Mouse (Mus musculus) hindbrain, embryonic 11.5 days (tissue): ENCODE measurements around the gene Rasgef1b. TPM values are rescaled to one million over a fixed set of nuclear protein-coding genes. Genes with fewer than 3 reads are reported as not detected.

ENCODE experiments used
- ATAC-seq: fragments of 200-750 bp; cut with Nextera tagmentation; 2 replicates; pipeline ENCODE4 v1.8.0; 2017; ENCODE audit warnings: mild to moderate bottlenecking, moderate TSS enrichment, moderate library complexity; ENCODE audit not compliant: low FRiP score
- DNase-seq: peaks from one replicate; pipeline ENCODE4 v3.0.0-alpha.2; 2015; ENCODE audit warnings: low spot score
- H3K27ac ChIP-seq: fragments of 300-500 bp; sonication (generic); 2 replicates; pipeline ENCODE4 v1.5.1; 2014; ENCODE audit warnings: mild to moderate bottlenecking, low read depth, low read length
- H3K27me3 ChIP-seq: fragments of 300-500 bp; sonication (generic); 2 replicates; pipeline ENCODE4 v1.6.1; 2014; ENCODE audit warnings: mild to moderate bottlenecking, low read length, moderate library complexity, mixed read lengths; ENCODE audit not compliant: control insufficient read depth, insufficient read depth
- H3K36me3 ChIP-seq: fragments of 300-500 bp; sonication (generic); 2 replicates; pipeline ENCODE4 v1.6.1; 2014; ENCODE audit warnings: mild to moderate bottlenecking, low read length, moderate library complexity, mixed read lengths; ENCODE audit not compliant: control insufficient read depth, insufficient read depth
- H3K4me1 ChIP-seq: fragments of 300-500 bp; sonication (generic); replicated peaks from 2 replicates; pipeline ENCODE4 v1.6.1; 2014; ENCODE audit warnings: low read length, mixed read lengths; ENCODE audit not compliant: control insufficient read depth, insufficient read depth
- H3K4me2 ChIP-seq: fragments of 300-500 bp; sonication (generic); replicated peaks from 2 replicates; pipeline ENCODE4 v1.6.1; 2014; ENCODE audit warnings: mild to moderate bottlenecking, low read depth, low read length
- H3K4me3 ChIP-seq: fragments of 300-500 bp; sonication (generic); 2 replicates; pipeline ENCODE4 v1.5.1; 2014; ENCODE audit warnings: low read depth, low read length
- H3K9ac ChIP-seq: fragments of 300-500 bp; sonication (generic); 2 replicates; pipeline ENCODE4 v1.6.1; 2014; ENCODE audit warnings: low read depth, low read length
- H3K9me3 ChIP-seq: fragments of 300-500 bp; sonication (generic); 2 replicates; pipeline ENCODE4 v1.6.1; 2016; ENCODE audit warnings: low read length; ENCODE audit not compliant: control insufficient read depth
- WGBS: fragments of 180-500 bp; shearing (Covaris S2); extraction: QIAGEN DNeasy Blood & Tissue Kit; methylation state at CpG from one replicate; pipeline ENCODE4 v1.1.7; 2014; 5-methylcytosine and 5-hydroxymethylcytosine counted together
- polyA plus RNA-seq: library from polyadenylated mRNA; unstranded; fragments of >200 nt; fragmentation: Nextera tagmentation; extraction: Ambion mirVana; gene quantifications from 2 replicates; pipeline ENCODE4 v1.2.1, GENCODE M21; 2014

Rasgef1b gene
- polyA plus RNA-seq, 1 experiment from 2014 or later = 14.1 TPM

DNA sequence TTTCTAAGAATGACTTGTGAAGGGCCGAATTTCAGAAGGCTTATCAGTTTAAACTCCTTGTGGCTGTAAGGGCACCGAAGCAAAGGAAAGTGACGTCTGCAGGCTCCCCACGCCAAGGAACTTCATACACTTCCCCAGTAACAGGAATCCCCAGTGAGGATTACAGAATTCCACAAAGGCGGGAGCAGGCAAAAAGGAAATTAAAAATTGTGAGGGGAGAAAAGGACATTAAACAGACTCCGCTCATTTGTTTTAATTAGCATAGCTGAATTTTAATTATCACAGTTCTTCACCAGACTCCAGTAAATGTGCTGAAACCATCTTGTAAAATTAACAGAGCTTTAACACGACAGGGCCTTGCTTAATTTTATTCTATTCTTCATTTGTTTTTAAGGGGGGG is 17.2 kb upstream of the Rasgef1b start:
- no peaks in the 10 kb centered on the region for H3K36me3 ChIP-seq
- DNase-seq (no peak), ATAC-seq (no peak)
- H3K4me2 ChIP-seq = no peak overlapping the region
- H3K9ac ChIP-seq = no peak overlapping the region
- H3K27ac ChIP-seq = no peak overlapping the region
- no peaks in the 10 kb centered on the region for H3K9me3 ChIP-seq
- no peak overlapping the region for H3K4me3 ChIP-seq
- H3K27me3 ChIP-seq = no peaks in the 10 kb centered on the region
- WGBS = 80% methylated on average over 7 of the region's 7 CpGs
- no peaks in the 10 kb centered on the region; the same call in 1 of the 2 replicates for H3K4me1 ChIP-seq

GRCm38 (mm10) chr5:99742874-99743273 is 14.0 kb upstream of the Rasgef1b start:
- Histone ChIP-seq H3K9ac (no peak overlapping the region), H3K27ac (no peak overlapping the region), H3K36me3 (no peaks in the 10 kb centered on the region), H3K4me1 (no peaks in the 10 kb centered on the region; the same call in 1 of the 2 replicates), H3K27me3 (no peaks in the 10 kb centered on the region), H3K9me3 (no peaks in the 10 kb centered on the region), H3K4me3 (no peak overlapping the region), H3K4me2 (no peak overlapping the region)
- DNase-seq = no peak
- 89% methylated on average over 7 of the region's 7 CpGs for WGBS
- ATAC-seq = no peak

DNA sequence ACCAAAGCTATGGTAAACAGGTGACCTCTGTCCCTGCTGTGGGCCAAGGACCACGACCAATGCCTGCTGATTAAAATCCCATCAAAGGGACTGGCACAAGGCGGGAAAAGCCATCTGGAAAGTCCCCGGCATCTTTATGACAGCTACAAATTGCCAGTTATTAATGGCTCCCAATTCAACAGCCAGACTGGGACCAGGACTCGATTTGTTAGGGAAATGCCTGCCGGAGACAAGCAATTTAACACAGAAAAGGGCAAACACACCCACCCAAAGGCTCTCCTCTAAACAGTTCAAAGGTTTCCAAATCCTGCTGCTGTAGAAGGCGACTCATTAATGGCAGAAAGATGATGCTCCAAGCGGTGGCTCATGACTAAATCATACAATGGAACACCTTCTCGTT is 13.2 kb upstream of the Rasgef1b start:
- DNase-seq (peak; percentile 25), ATAC-seq (no peak)
- H3K4me3 ChIP-seq = no peak overlapping the region
- H3K4me1 ChIP-seq = no peaks in the 10 kb centered on the region; the same call in 1 of the 2 replicates
- WGBS = 34% methylated on average over 8 of the region's 8 CpGs
- H3K27ac ChIP-seq = no peak overlapping the region
- no peaks in the 10 kb centered on the region for H3K36me3 ChIP-seq
- H3K4me2 ChIP-seq = no peak overlapping the region
- no peak overlapping the region for H3K9ac ChIP-seq
- H3K27me3 ChIP-seq = no peaks in the 10 kb centered on the region
- no peaks in the 10 kb centered on the region for H3K9me3 ChIP-seq

DNA sequence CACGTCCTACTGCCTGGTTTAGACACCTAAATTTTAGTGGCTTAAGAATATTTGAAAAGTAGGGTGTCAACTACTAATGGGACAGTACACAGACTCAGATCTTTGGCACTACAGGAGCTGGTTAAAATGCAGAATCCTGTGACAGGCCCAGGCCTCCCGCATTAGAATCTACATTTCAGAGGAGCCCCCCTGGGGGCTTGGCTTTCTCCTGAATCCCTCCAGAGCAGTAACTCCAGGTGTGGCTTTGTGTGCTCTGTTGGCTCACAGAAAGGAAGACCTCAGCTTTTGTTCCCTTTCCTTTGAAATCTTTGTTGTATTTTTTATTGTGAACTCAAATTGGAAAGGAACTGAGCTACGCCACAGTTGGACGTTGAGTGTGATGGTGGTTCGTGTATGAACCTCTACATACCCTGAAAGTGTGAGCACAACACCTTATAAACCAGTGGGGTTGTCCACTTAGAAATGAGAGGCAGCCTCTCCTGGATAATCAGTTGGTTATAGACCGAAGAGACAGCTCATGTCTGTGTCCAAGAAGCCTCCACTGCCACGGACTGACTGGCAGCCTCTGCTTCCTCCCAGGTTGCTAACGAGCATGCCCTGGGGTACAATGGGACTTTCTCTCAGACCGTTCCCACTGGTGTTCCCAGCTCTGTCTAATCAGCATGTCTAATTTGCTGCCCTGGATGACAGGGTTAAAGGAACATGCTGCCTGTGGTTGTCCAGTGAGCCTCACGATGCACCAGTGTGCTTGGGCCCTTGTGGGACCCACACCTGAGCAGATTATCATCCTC is 9.3 kb upstream of the Rasgef1b start:
- ATAC-seq (peak; percentile 46; the same call in 1 of the 2 replicates), DNase-seq (peak; percentile 41)
- Histone ChIP-seq H3K36me3 (no peaks in the 10 kb centered on the region), H3K4me3 (no peak overlapping the region), H3K4me1 (no peaks in the 10 kb centered on the region; the same call in 1 of the 2 replicates), H3K27ac (no peak overlapping the region), H3K9me3 (no peaks in the 10 kb centered on the region), H3K4me2 (no peak overlapping the region), H3K27me3 (no peaks in the 10 kb centered on the region), H3K9ac (no peak overlapping the region)
- WGBS = 15% methylated on average over 10 of the region's 10 CpGs

DNA sequence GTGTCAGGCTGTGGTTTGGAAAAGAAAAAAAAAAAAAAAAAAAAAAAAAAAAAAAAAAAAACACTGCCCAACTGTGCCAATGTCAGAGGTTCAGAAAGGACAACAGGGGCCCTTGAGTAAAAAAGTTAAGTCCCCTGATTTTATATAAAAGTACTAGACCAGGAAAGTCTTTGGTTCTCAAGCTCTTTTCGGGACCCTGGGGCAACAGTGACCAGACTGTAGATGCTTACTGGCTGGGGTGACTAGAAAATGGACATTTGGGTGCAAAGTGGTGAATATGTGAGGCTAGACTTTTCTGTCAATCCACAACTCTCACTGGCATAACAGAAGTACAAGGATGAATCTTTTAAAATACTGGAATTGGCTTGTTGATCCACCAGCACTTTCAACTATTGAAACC is 1.1 kb upstream of the Rasgef1b start:
- Histone ChIP-seq H3K4me2 (no peak overlapping the region), H3K4me3 (no peak overlapping the region), H3K27me3 (peaks cover 21% of the 10 kb centered on the region; the same call in 1 of the 2 replicates), H3K9me3 (no peaks in the 10 kb centered on the region), H3K9ac (no peak overlapping the region), H3K4me1 (peaks cover 10% of the 10 kb centered on the region; the same call in 1 of the 2 replicates), H3K27ac (no peak overlapping the region), H3K36me3 (no peaks in the 10 kb centered on the region)
- DNase-seq = no peak
- WGBS = 70% methylated on average over 1 of the region's 1 CpGs
- no peak for ATAC-seq

DNA sequence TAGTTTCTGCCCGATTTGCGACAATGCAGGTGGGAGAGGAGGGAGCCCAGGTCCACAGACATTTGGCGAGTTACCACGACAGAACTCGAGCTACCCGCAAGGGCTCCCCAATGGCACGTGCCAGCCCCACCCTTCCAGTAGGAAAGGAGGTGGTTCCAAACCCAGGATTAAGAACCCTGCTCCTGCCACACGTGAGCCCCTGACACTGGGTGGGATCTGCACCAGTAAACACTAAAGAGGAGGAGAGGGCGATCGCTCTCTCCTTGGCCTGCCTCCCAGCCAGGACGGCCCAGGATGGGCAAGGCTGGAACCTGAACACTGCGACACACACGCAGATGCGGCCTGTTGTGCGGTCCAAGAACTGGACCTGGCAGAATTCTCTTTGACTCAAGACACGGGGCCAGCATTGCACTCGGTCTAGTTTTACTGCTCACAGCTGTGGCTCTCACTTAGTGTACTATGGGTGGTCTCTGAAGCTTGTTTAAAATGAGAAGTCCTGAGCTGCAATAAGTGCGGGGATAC is 557 bp upstream of the Rasgef1b start:
- peak; percentile 69 for ATAC-seq
- no peak overlapping the region for H3K27ac ChIP-seq
- peak overlapping the region; percentile 100 for H3K4me2 ChIP-seq
- peak overlapping the region; percentile 27 for H3K4me3 ChIP-seq
- no peaks in the 10 kb centered on the region for H3K9me3 ChIP-seq
- 0 out of 2 replicates have a peak overlapping the region, but pooled peaks have one; percentile 23 for H3K9ac ChIP-seq
- peak; percentile 59 for DNase-seq
- WGBS = 2% methylated on average over 18 of the region's 18 CpGs
- no peaks in the 10 kb centered on the region for H3K36me3 ChIP-seq
- peaks cover 21% of the 10 kb centered on the region; the same call in 1 of the 2 replicates for H3K27me3 ChIP-seq
- peaks cover 10% of the 10 kb centered on the region; the same call in 1 of the 2 replicates for H3K4me1 ChIP-seq

DNA sequence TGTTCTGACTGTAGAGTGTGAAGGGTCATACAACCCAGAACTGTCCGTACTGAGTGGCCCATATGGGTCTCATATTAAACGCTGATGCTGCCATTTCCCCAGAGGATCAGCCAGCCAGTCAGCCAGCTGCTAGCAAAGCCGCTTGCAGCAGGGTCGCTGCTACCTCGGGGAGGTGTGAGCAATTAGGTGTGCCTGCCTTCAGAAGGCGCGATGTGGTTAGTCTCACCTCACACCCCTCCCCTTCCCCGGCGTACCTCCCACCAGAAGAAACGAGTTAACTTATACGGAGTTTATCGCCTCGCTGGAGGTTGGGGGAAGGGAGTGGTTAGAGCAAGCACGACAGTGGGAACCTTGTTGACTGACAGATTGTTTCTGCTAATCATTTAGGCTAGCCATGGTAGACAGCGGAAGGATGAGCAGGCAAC is 826 bp downstream of the Rasgef1b start:
- 1% methylated on average over 15 of the region's 15 CpGs for WGBS
- Histone ChIP-seq H3K4me3 (peak overlapping the region; percentile 58), H3K9ac (no peak overlapping the region), H3K27me3 (peaks cover 21% of the 10 kb centered on the region; the same call in 1 of the 2 replicates), H3K9me3 (no peaks in the 10 kb centered on the region), H3K27ac (no peak overlapping the region), H3K4me1 (peaks cover 10% of the 10 kb centered on the region; the same call in 1 of the 2 replicates), H3K36me3 (no peaks in the 10 kb centered on the region), H3K4me2 (peak overlapping the region; percentile 100)
- ATAC-seq (0 out of 2 replicates have a peak, but pooled peaks have one; percentile 16), DNase-seq (peak; percentile 56)

DNA sequence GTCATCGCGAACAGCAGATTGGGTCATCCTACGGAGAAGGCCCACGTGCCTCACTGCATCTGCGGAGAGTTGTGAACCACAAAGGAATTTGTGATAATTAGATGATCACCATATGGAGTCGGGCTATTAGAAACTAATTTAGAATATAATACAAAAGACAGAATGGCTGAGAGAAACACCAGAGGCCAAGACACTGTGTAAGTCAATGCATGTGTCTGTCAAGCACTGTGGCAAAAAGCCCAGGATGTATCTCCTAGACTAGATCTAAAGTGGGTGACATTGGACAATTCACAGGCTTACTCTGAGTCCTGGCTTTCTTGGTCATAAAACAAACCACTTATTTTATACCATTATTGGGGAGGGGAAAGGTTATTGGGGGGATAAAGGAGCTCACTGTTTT is 4.9 kb downstream of the Rasgef1b start:
- peaks cover 9% of the 10 kb centered on the region; the same call in 1 of the 2 replicates for H3K27me3 ChIP-seq

More for the DNA sequence above, 4.9 kb downstream of the Rasgef1b start:
- Histone ChIP-seq H3K36me3 (no peaks in the 10 kb centered on the region), H3K9ac (no peak overlapping the region), H3K4me1 (0 out of 2 replicates have a peak, but pooled peaks cover 7% of the 10 kb centered on the region), H3K4me3 (no peak overlapping the region), H3K9me3 (no peaks in the 10 kb centered on the region), H3K27ac (no peak overlapping the region), H3K4me2 (no peak overlapping the region)
- DNase-seq (no peak), ATAC-seq (no peak)
- 78% methylated on average over 6 of the region's 6 CpGs for WGBS
